Mouse (Mus musculus) G1E-ER4 (cell line): ENCODE data around the gene Mier2. TPM values are rescaled to one million over a fixed set of nuclear protein-coding genes. Genes with fewer than 3 reads are reported as not detected.

Experiments
- GATA1 ChIP-seq: IDR thresholded peaks from one replicate; pipeline ENCODE4 v1.8.0; 2012; ENCODE audit warnings: low read length, inconsistent platforms
- polyA plus RNA-seq: library from polyadenylated mRNA; stranded (reverse); fragments of >175 nt; gene quantifications from 2 replicates; pipeline ENCODE4 v1.2.3, GENCODE M21; 2012

Gene Mier2
- polyA plus RNA-seq, 1 experiment, result 0.05 TPM

DNA sequence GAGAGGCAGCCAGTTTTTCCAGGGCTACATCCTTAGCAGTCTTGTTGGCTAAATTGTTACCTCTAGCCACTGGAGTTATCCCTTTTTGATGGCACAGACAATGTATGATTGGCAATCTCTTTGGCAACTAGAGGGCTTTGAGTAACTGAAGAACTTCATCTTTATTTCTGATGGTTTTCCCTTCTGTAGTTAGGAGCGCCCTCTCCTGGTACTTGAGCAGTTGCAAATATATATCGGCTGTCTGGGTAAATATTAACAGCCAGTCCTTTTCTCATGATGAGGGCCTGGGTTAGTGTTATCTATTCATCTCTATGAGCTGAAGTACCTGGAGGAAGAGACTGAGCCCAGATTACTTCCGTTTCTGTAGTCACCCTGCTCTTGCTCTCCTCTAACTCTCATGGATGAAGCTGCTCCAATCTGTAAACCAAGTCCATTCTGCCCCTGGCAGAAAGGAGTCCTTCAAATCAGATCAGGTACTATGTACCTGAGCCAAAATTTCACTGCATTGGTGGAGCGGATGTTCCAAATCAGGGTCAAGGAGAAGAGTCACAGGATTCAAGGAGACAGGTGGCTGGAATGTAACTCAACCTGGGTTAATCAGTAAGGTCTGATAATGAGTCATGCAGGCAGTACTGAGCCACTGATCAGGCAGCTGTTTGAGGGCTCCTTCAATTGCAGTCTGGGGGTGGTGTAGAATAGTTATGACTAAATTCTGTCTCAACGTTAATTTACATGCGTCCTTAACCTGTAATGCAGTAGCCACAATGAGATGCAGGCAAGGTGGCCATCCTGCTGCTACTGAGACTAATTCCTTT, 52.0 kb downstream of the Mier2 start:
- no peak for TF ChIP-seq GATA1

DNA sequence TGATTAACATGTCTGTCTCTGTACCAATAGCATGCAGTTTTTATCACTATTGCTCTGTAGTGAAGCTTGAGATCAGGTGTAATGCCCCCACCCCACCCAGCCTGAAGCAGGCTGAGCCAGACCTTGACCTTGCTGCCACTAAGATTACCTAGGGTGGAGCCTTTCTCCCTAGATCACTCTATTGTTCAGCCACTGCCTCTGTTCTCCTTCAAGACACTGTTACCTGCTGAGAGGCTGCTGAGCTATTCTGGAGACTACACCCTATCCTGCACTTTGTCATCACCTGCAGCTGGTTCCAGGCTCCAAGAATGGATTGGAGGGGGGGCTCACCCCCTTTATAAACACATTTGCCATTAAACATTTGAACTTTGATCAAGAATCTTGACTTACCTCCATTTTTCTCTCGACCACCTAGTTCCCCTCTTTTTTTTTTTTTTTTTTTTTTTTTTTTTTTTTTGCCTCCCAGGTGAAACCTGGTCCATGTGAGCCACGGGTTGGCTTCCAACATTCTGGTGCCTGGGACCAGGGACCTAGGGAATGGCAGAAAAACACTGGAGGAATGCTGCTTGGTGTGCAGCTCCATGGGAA, 58.2 kb downstream of the Mier2 start:
- TF ChIP-seq GATA1, result no peak

DNA sequence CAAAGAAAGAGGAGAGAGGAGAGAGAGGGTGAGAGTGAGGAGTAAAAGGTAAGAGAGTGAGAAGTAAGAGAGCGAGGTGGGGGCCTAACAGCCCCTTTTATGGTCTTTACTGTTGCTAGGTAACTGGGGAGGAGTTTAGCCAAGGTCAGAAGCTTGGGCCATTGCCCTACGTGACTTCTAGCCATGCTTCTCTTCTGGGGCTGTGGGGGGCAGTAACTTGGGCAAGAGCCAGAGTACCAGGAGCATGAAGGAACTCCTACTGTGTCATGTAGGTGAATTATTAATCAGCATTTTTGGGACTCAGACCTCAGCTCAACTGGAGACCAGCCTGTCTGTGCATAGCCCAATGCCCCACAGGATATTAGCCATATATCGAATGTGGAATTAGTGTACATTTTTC, 59.1 kb downstream of the Mier2 start:
- TF ChIP-seq GATA1, result no peak

Other genes with a start within 250 kb of the Mier2 start
- not detected in 2 replicates for gene Vmn2r82, start 198.7 kb downstream of the Mier2 start, polyA plus RNA-seq
- gene Vmn2r83, start 86.5 kb downstream of the Mier2 start, polyA plus RNA-seq, result not detected in 2 replicates
- gene Plpp2, start 21.4 kb downstream of the Mier2 start, polyA plus RNA-seq, result 0.04 TPM in 1 of 2 replicates, not detected in the other
- gene Theg, start 32.1 kb upstream of the Mier2 start, polyA plus RNA-seq, result not detected in 2 replicates
- gene C2cd4c, start 58.8 kb upstream of the Mier2 start, polyA plus RNA-seq, result not detected in 2 replicates
- not detected in 2 replicates for gene Shc2, start 82.7 kb upstream of the Mier2 start, polyA plus RNA-seq
- gene Odf3l2, start 90.5 kb upstream of the Mier2 start, polyA plus RNA-seq, result not detected in 2 replicates
- gene Madcam1, start 109.4 kb upstream of the Mier2 start, polyA plus RNA-seq, result not detected in 2 replicates
- gene Tpgs1, start 114.2 kb upstream of the Mier2 start, polyA plus RNA-seq, result 119 and 126 TPM in 2 replicates
- gene Cdc34, start 127.0 kb upstream of the Mier2 start, polyA plus RNA-seq, result 540 and 646 TPM in 2 replicates
- gene Gzmm, start 133.8 kb upstream of the Mier2 start, polyA plus RNA-seq, result 0.25 and 0.30 TPM in 2 replicates
- 834 and 1,207 TPM in 2 replicates for gene Bsg, start 149.3 kb upstream of the Mier2 start, polyA plus RNA-seq
- 0.49 and 0.78 TPM in 2 replicates for gene Hcn2, start 161.4 kb upstream of the Mier2 start, polyA plus RNA-seq
- gene Polrmt, start 191.4 kb upstream of the Mier2 start, polyA plus RNA-seq, result 52.0 and 53.1 TPM in 2 replicates
- gene Fgf22, start 199.9 kb upstream of the Mier2 start, polyA plus RNA-seq, result not detected in 2 replicates
- gene Rnf126, start 211.8 kb upstream of the Mier2 start, polyA plus RNA-seq, result 373 and 414 TPM in 2 replicates
- gene Fstl3, start 222.1 kb upstream of the Mier2 start, polyA plus RNA-seq, result 0.06 and 0.11 TPM in 2 replicates
- not detected in 2 replicates for gene Prss57, start 235.8 kb upstream of the Mier2 start, polyA plus RNA-seq
- 0.82 and 1.2 TPM in 2 replicates for gene Palm, start 238.4 kb upstream of the Mier2 start, polyA plus RNA-seq